Mouse (Mus musculus): Measurements from ENCODE around the gene Klk1b22. TPM values are rescaled to one million over a fixed set of nuclear protein-coding genes. Genes with fewer than 3 reads are reported as not detected.
"Not testable (repeated sequence)": the region's sequence is repeated elsewhere in the genome, so short reads cannot be mapped to it uniquely, and the experiment has no call there.

Klk1b22 gene
- not detected in 2 replicates for polyA plus RNA-seq (2016; fragmentation: Nextera tagmentation; extraction: Ambion mirVana)

DNA sequence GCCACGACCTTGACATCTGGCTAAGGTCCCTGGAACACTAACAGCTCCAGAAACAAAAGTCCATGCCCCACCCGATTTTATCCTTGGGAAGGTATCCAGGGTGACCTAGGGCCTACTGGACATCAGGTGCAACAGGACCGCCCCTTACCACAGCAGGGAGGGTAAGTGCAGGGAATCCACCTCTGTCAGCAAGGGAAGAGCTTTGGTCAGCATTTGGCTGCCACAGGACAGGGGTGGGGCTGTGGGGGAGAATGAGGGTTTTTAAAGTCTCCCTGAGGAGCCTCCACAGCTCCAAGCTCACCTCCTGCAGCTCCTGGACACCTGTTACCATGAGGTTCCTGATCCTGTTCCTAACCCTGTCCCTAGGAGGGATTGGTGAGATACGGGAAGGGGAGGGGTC lies at the start of gene Klk1b22:
Gene Klk1b22, plus strand, starts transcription at position 301 of the 400 bp plus-strand sequence.
- no peak for ATAC-seq
- Histone ChIP-seq H3K4me2 (no peak within 1 kb of the TSS), H3K9me3 (replicated peaks) (no peaks in the 10 kb centered on the region), H3K27me3 (replicated peaks) (no peaks in the 10 kb centered on the region), H3K9ac (no peak within 1 kb of the TSS), H3K4me1 (no peaks in the 10 kb centered on the region), H3K4me3 (no peak within 1 kb of the TSS), H3K27ac (no peak within 1 kb of the TSS), H3K36me3 (no peaks in the 10 kb centered on the region)
- WGBS (ENCODE audit: insufficient replicate concordance), result 38% methylated on average over 4 of the region's 4 CpGs

DNA sequence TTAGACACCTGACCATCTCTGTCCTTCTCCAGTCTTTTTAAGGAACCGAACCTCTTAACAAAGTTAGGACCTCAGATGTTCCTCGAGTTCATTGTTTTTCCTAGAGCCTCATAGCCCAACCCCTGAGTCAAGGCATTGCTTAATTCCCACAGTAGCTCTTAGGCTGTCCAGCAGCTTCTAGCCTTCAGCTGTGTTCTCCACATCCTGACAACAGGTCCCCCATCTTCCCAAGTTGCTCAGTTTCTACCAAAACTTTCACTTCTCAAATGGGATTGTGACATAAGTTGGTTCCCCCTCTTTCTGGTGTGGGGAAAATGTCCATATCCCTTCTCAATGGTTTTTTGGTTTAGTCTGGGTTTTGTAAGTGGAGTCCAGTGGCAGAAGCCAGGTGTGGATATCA lies 40.4 kb upstream of the Klk1b22 start:
- no peak overlapping the region for H3K4me2 ChIP-seq
- no peaks in the 10 kb centered on the region for H3K36me3 ChIP-seq
- no peak overlapping the region for H3K4me3 ChIP-seq
- 64% methylated on average over 2 of the region's 2 CpGs for WGBS (ENCODE audit: insufficient replicate concordance)
- no peaks in the 10 kb centered on the region for H3K9me3 ChIP-seq (replicated peaks)
- H3K9ac ChIP-seq, result no peak overlapping the region
- no peak for ATAC-seq
- H3K4me1 ChIP-seq, result no peaks in the 10 kb centered on the region
- H3K27me3 ChIP-seq (replicated peaks), result no peaks in the 10 kb centered on the region
- no peak overlapping the region for H3K27ac ChIP-seq

DNA sequence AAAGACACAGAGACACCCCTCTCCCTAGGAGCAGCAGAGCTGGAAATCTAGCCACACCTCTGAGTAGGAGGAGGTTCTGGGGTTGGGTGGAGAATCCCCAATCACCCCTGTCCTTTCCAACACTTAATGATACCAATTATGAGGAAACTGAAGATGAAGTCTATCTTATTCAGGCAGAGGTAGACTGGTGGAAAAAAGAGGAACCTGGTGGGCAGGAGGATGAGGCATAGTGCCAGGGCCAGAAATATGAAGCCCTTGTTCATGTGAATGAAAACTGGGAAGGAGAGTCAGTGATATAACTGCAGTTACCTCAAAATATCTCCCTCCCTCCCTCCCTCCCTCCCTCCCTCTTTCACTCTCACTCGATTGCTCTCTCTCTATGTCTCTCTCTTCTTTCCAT lies 34.8 kb upstream of the Klk1b22 start:
- Histone ChIP-seq H3K4me2 (no peak overlapping the region), H3K4me1 (no peaks in the 10 kb centered on the region), H3K36me3 (no peaks in the 10 kb centered on the region), H3K4me3 (no peak overlapping the region), H3K9ac (no peak overlapping the region), H3K9me3 (replicated peaks) (0 out of 2 replicates have a peak, but pooled peaks cover 1% of the 10 kb centered on the region), H3K27ac (no peak overlapping the region), H3K27me3 (replicated peaks) (no peaks in the 10 kb centered on the region)
- ATAC-seq, result no peak
- WGBS (ENCODE audit: insufficient replicate concordance), result 44% methylated on average over 1 of the region's 1 CpGs

DNA sequence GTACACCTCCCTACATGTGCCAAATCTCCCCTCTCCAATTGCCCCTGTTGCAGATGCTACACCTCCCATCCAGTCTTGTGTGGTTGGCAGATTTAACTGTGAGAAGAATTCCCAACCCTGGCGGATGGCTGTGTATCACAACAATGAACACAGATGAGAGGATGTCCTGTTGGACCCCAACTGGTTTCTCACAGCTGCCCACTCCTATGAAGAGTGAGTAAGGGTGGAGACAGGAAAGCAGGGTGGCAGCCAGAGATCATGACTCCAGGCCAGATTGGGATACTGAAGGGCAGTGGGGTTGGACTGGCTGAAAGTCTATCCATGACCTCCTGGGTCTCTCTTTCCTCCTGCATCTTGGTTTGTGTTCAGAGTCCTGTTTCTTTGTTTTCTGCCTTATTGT lies 16.4 kb upstream of the Klk1b22 start:
- ATAC-seq, result no peak
- Histone ChIP-seq H3K36me3 (no peaks in the 10 kb centered on the region), H3K9ac (no peak overlapping the region), H3K27me3 (replicated peaks) (no peaks in the 10 kb centered on the region), H3K4me3 (no peak overlapping the region), H3K27ac (no peak overlapping the region), H3K9me3 (replicated peaks) (no peaks in the 10 kb centered on the region), H3K4me2 (no peak overlapping the region), H3K4me1 (no peaks in the 10 kb centered on the region)
- 81% methylated on average over 1 of the region's 1 CpGs for WGBS (ENCODE audit: insufficient replicate concordance)

DNA sequence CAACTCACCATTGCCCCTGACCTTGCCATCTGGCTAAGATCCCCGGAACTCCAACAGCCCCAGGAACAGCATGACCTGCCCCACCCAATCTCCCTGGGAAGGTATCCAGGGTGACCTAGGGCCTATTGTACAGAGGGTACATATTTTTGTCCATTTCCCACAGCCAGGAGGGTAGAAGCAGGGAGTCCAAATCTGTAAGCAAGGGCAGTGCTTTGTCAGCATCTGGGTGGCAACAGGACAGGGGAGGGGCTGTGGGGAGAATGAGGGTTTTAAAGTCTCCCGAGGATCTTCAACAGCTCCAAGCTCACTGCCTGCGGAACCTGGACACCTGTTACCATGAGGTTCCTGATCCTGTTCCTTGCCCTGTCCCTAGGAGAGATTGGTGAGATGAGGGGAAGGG lies 10.4 kb upstream of the Klk1b22 start, which contains the start of gene Klk1b21:
Gene Klk1b21, plus strand, starts transcription at position 301 of the 400 bp plus-strand sequence.
- not testable (repeated sequence) for H3K9me3 ChIP-seq (replicated peaks); H3K27me3 ChIP-seq (replicated peaks); H3K4me3 ChIP-seq; H3K27ac ChIP-seq; H3K4me1 ChIP-seq; H3K36me3 ChIP-seq; ATAC-seq; H3K9ac ChIP-seq; H3K4me2 ChIP-seq
- 73% methylated on average over 3 of the region's 3 CpGs for WGBS (ENCODE audit: insufficient replicate concordance)

DNA sequence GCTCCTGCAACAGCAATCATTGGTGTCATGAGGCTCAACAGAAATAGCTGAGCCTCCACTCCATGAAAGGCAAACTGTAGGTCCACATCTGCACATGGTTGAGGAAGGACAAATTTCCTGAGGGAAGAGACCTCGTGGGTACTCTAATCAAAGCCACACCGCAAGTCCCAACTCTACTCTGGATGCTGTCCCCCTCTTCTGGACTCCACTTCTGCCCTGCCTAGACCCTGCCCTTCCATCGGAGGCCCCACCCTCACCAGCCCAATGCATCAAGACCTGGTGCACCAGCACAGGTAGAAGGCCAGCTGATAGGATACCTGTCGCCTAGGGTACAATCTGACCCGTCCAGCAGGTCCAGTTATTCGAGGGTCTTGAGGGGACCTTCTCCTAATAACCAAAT lies 11.0 kb downstream of the Klk1b22 start:
- Histone ChIP-seq H3K36me3 (no peaks in the 10 kb centered on the region), H3K9ac (no peak overlapping the region), H3K9me3 (replicated peaks) (0 out of 2 replicates have a peak, but pooled peaks cover 6% of the 10 kb centered on the region), H3K27ac (no peak overlapping the region), H3K4me3 (no peak overlapping the region), H3K4me1 (no peaks in the 10 kb centered on the region), H3K27me3 (replicated peaks) (no peaks in the 10 kb centered on the region), H3K4me2 (no peak overlapping the region)
- 70% methylated on average over 6 of the region's 6 CpGs for WGBS (ENCODE audit: insufficient replicate concordance)
- no peak for ATAC-seq

DNA sequence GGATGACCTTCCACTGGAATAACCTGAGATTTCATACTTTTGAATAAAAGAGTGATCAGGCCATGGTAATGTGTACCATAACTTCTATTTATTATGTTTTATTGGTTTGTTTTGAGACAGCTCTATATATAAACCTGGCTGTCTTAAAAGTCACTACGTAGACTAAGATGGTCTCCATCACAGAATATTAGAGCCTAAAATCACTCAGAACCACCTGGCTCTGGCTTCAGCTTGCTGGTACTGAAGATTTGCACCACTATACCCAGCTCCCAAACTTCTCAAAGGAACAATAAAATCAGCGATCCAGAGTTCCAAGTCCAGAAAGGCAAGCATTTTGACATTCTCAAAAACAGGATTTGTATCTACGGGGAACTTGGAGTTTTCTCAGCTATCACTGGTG lies 24.0 kb downstream of the Klk1b22 start, which contains the start of gene Klk1b16:
Gene Klk1b16, plus strand, starts transcription at position 301 of the 400 bp plus-strand sequence.
- no peaks in the 10 kb centered on the region for H3K36me3 ChIP-seq
- H3K27me3 ChIP-seq (replicated peaks), result no peaks in the 10 kb centered on the region
- H3K4me3 ChIP-seq, result no peak within 1 kb of the TSS
- no peaks in the 10 kb centered on the region for H3K9me3 ChIP-seq (replicated peaks)
- ATAC-seq, result no peak
- H3K27ac ChIP-seq, result no peak within 1 kb of the TSS
- H3K9ac ChIP-seq, result no peak within 1 kb of the TSS
- 78% methylated on average over 3 of the region's 3 CpGs for WGBS (ENCODE audit: insufficient replicate concordance)
- no peaks in the 10 kb centered on the region for H3K4me1 ChIP-seq
- H3K4me2 ChIP-seq, result no peak within 1 kb of the TSS

Other genes starting within 250 kb of the Klk1b22 start
- not detected in 2 replicates for gene Klk4, start 231.5 kb upstream of the Klk1b22 start, polyA plus RNA-seq (2016; fragmentation: Nextera tagmentation; extraction: Ambion mirVana)
- not detected in 2 replicates for gene Klk15, start 178.9 kb upstream of the Klk1b22 start, polyA plus RNA-seq (2016; fragmentation: Nextera tagmentation; extraction: Ambion mirVana)
- not detected in 2 replicates for gene Klk1b8, start 162.0 kb upstream of the Klk1b22 start, polyA plus RNA-seq (2016; fragmentation: Nextera tagmentation; extraction: Ambion mirVana)
- not detected in 2 replicates for gene Klk1b1, start 145.9 kb upstream of the Klk1b22 start, polyA plus RNA-seq (2016; fragmentation: Nextera tagmentation; extraction: Ambion mirVana)
- gene Klk1b9, start 136.6 kb upstream of the Klk1b22 start, polyA plus RNA-seq (2016; fragmentation: Nextera tagmentation; extraction: Ambion mirVana), result not detected in 2 replicates
- gene Klk1b11, start 116.8 kb upstream of the Klk1b22 start, polyA plus RNA-seq (2016; fragmentation: Nextera tagmentation; extraction: Ambion mirVana), result not detected in 2 replicates
- gene Klk1b26, start 100.5 kb upstream of the Klk1b22 start, polyA plus RNA-seq (2016; fragmentation: Nextera tagmentation; extraction: Ambion mirVana), result not detected in 2 replicates
- gene Klk1b27, start 60.4 kb upstream of the Klk1b22 start, polyA plus RNA-seq (2016; fragmentation: Nextera tagmentation; extraction: Ambion mirVana), result not detected in 2 replicates
- gene Klk1b21, start 10.3 kb upstream of the Klk1b22 start, polyA plus RNA-seq (2016; fragmentation: Nextera tagmentation; extraction: Ambion mirVana), result not detected in 2 replicates
- gene Klk1b16, start 24.1 kb downstream of the Klk1b22 start, polyA plus RNA-seq (2016; fragmentation: Nextera tagmentation; extraction: Ambion mirVana), result not detected in 2 replicates
- not detected in 2 replicates for gene Klk1b24, start 75.6 kb downstream of the Klk1b22 start, polyA plus RNA-seq (2016; fragmentation: Nextera tagmentation; extraction: Ambion mirVana)
- gene Klk1b3, start 85.5 kb downstream of the Klk1b22 start, polyA plus RNA-seq (2016; fragmentation: Nextera tagmentation; extraction: Ambion mirVana), result not detected in 2 replicates
- not detected in 2 replicates for gene Klk1b4, start 94.8 kb downstream of the Klk1b22 start, polyA plus RNA-seq (2016; fragmentation: Nextera tagmentation; extraction: Ambion mirVana)
- gene Klk1b5, start 103.3 kb downstream of the Klk1b22 start, polyA plus RNA-seq (2016; fragmentation: Nextera tagmentation; extraction: Ambion mirVana), result not detected in 2 replicates
- gene Klk1, start 112.7 kb downstream of the Klk1b22 start, polyA plus RNA-seq (2016; fragmentation: Nextera tagmentation; extraction: Ambion mirVana), result not detected in 2 replicates
- gene Gm36864, start 123.5 kb downstream of the Klk1b22 start, polyA plus RNA-seq (2016; fragmentation: Nextera tagmentation; extraction: Ambion mirVana), result 0.08 TPM in 1 of 2 replicates, not detected in the other
- 1.8 and 1.9 TPM in 2 replicates for gene 1700028J19Rik, start 134.0 kb downstream of the Klk1b22 start, polyA plus RNA-seq (2016; fragmentation: Nextera tagmentation; extraction: Ambion mirVana)
- 64.3 and 66.7 TPM in 2 replicates for gene 2410002F23Rik, start 134.0 kb downstream of the Klk1b22 start, polyA plus RNA-seq (2016; fragmentation: Nextera tagmentation; extraction: Ambion mirVana)
- not detected in 2 replicates for gene Acp4, start 144.7 kb downstream of the Klk1b22 start, polyA plus RNA-seq (2016; fragmentation: Nextera tagmentation; extraction: Ambion mirVana)
- gene Gm15517, start 148.8 kb downstream of the Klk1b22 start, polyA plus RNA-seq (2016; fragmentation: Nextera tagmentation; extraction: Ambion mirVana), result not detected in 2 replicates
- 0.50 and 0.55 TPM in 2 replicates for gene Clec11a, start 194.2 kb downstream of the Klk1b22 start, polyA plus RNA-seq (2016; fragmentation: Nextera tagmentation; extraction: Ambion mirVana)
- 0.10 and 0.18 TPM in 2 replicates for gene Shank1, start 197.6 kb downstream of the Klk1b22 start, polyA plus RNA-seq (2016; fragmentation: Nextera tagmentation; extraction: Ambion mirVana)